Mouse (Mus musculus): ENCODE results near the gene Atp6v1g3. TPM values are rescaled to one million over a fixed set of nuclear protein-coding genes. Genes with fewer than 3 reads are reported as not detected.

Atp6v1g3 gene
- polyA plus RNA-seq (2014; fragmentation: Nextera tagmentation; extraction: Ambion mirVana) = 3.6 and 3.7 TPM in 2 replicates

DNA sequence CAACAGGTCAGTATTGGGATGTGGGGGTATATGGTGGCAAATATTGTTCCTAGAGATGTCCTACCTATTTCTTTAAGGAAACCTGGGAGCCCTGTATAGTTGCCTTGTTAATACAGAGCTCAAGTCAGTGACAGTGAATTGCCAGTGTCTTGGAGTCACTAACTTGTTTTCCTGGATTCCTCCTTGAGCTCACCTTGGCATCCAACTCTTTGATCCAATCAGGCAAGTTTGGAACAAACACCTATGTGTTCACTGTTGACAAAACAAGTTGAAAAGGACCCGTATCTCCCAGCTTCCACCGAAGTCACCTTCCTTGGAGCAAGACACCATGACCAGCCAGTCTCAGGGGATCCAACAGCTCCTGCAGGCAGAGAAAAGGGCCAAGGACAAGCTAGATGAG is at the start of gene Atp6v1g3:
Atp6v1g3 (plus strand) TSS at position 301 of the 400 bp plus-strand sequence.
- Histone ChIP-seq H3K9me3 (ENCODE audit: control insufficient read depth, low read length) (no peaks in the 10 kb centered on the region), H3K36me3 (ENCODE audit: control insufficient read depth, insufficient read depth, low read length) (no peaks in the 10 kb centered on the region), H3K4me1 (ENCODE audit: control insufficient read depth, insufficient read depth, low read length) (no peaks in the 10 kb centered on the region), H3K27ac (replicated peaks; ENCODE audit: low read depth, low read length) (no peak within 1 kb of the TSS), H3K4me2 (ENCODE audit: low read depth, severe bottlenecking) (no peak within 1 kb of the TSS), H3K27me3 (ENCODE audit: control insufficient read depth, insufficient read depth, low read length) (no peaks in the 10 kb centered on the region), H3K4me3 (ENCODE audit: low read depth, low read length) (no peak within 1 kb of the TSS), H3K9ac (ENCODE audit: low read length) (no peak within 1 kb of the TSS)
- WGBS = 97% methylated on average over 2 of the region's 2 CpGs
- no peak for ATAC-seq (ENCODE audit: insufficient number of reproducible peaks, low FRiP score, low TSS enrichment, low read depth)
- DNase-seq (ENCODE audit: low spot score) = no peak

DNA sequence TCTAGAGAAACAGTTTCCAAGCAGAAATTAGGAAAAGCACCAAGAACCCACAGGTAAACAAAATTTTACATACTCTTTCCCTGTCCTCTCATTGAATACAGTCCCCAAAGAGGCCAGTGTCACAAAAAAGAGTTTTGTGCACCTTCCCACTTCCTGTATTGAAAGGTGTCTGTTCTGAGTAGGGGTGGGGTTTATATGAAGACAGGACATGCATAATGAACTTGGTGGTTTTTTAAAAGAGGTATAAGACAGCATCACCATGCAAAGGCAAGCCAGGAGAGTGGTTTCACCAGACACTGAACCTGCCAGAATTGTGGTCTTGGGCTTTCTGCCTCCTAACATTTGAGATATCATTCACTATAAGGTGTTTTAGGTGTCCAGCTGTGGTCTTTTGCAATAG is 40.5 kb upstream of the Atp6v1g3 start:
- DNase-seq (ENCODE audit: low spot score) (no peak), ATAC-seq (ENCODE audit: insufficient number of reproducible peaks, low FRiP score, low TSS enrichment, low read depth) (no peak)
- Histone ChIP-seq H3K4me2 (ENCODE audit: low read depth, severe bottlenecking) (no peak overlapping the region), H3K4me3 (ENCODE audit: low read depth, low read length) (no peak overlapping the region), H3K36me3 (ENCODE audit: control insufficient read depth, insufficient read depth, low read length) (no peaks in the 10 kb centered on the region), H3K27me3 (ENCODE audit: control insufficient read depth, insufficient read depth, low read length) (no peaks in the 10 kb centered on the region), H3K27ac (replicated peaks; ENCODE audit: low read depth, low read length) (no peak overlapping the region), H3K9ac (ENCODE audit: low read length) (no peak overlapping the region), H3K9me3 (ENCODE audit: control insufficient read depth, low read length) (no peaks in the 10 kb centered on the region; the same call in 1 of the 2 replicates), H3K4me1 (ENCODE audit: control insufficient read depth, insufficient read depth, low read length) (no peaks in the 10 kb centered on the region)

- ATAC-seq (ENCODE audit: insufficient number of reproducible peaks, low FRiP score, low TSS enrichment, low read depth) = no peak
- Histone ChIP-seq H3K4me1 (ENCODE audit: control insufficient read depth, insufficient read depth, low read length) (no peaks in the 10 kb centered on the region), H3K36me3 (ENCODE audit: control insufficient read depth, insufficient read depth, low read length) (no peaks in the 10 kb centered on the region), H3K9me3 (ENCODE audit: control insufficient read depth, low read length) (no peaks in the 10 kb centered on the region; the same call in 1 of the 2 replicates), H3K4me3 (ENCODE audit: low read depth, low read length) (no peak overlapping the region), H3K27ac (replicated peaks; ENCODE audit: low read depth, low read length) (no peak overlapping the region), H3K27me3 (ENCODE audit: control insufficient read depth, insufficient read depth, low read length) (no peaks in the 10 kb centered on the region), H3K4me2 (ENCODE audit: low read depth, severe bottlenecking) (no peak overlapping the region), H3K9ac (ENCODE audit: low read length) (no peak overlapping the region)
- no peak for DNase-seq (ENCODE audit: low spot score)
- 90% methylated on average over 2 of the region's 2 CpGs for WGBS
Measured at GRCm38 (mm10) chr1:138237252-138237651, 36.3 kb upstream of the Atp6v1g3 start.

- Histone ChIP-seq H3K9ac (ENCODE audit: low read length) (no peak overlapping the region), H3K27me3 (ENCODE audit: control insufficient read depth, insufficient read depth, low read length) (no peaks in the 10 kb centered on the region), H3K9me3 (ENCODE audit: control insufficient read depth, low read length) (no peaks in the 10 kb centered on the region), H3K4me1 (ENCODE audit: control insufficient read depth, insufficient read depth, low read length) (no peaks in the 10 kb centered on the region; the same call in 1 of the 2 replicates), H3K4me2 (ENCODE audit: low read depth, severe bottlenecking) (no peak overlapping the region), H3K4me3 (ENCODE audit: low read depth, low read length) (no peak overlapping the region), H3K27ac (replicated peaks; ENCODE audit: low read depth, low read length) (no peak overlapping the region), H3K36me3 (ENCODE audit: control insufficient read depth, insufficient read depth, low read length) (no peaks in the 10 kb centered on the region)
- no peak for DNase-seq (ENCODE audit: low spot score)
- no peak for ATAC-seq (ENCODE audit: insufficient number of reproducible peaks, low FRiP score, low TSS enrichment, low read depth)
- 58% methylated on average over 5 of the region's 5 CpGs for WGBS
Measured at GRCm38 (mm10) chr1:138243947-138244346, 29.6 kb upstream of the Atp6v1g3 start.

GRCm38 (mm10) chr1:138244485-138244884 is 29.1 kb upstream of the Atp6v1g3 start:
- Histone ChIP-seq H3K4me1 (ENCODE audit: control insufficient read depth, insufficient read depth, low read length) (no peaks in the 10 kb centered on the region; the same call in 1 of the 2 replicates), H3K4me3 (ENCODE audit: low read depth, low read length) (no peak overlapping the region), H3K36me3 (ENCODE audit: control insufficient read depth, insufficient read depth, low read length) (no peaks in the 10 kb centered on the region), H3K27ac (replicated peaks; ENCODE audit: low read depth, low read length) (no peak overlapping the region), H3K9ac (ENCODE audit: low read length) (no peak overlapping the region), H3K4me2 (ENCODE audit: low read depth, severe bottlenecking) (no peak overlapping the region), H3K27me3 (ENCODE audit: control insufficient read depth, insufficient read depth, low read length) (no peaks in the 10 kb centered on the region), H3K9me3 (ENCODE audit: control insufficient read depth, low read length) (no peaks in the 10 kb centered on the region)
- ATAC-seq (ENCODE audit: insufficient number of reproducible peaks, low FRiP score, low TSS enrichment, low read depth) (no peak), DNase-seq (ENCODE audit: low spot score) (no peak)
- 26% methylated on average over 6 of the region's 7 CpGs for WGBS

DNA sequence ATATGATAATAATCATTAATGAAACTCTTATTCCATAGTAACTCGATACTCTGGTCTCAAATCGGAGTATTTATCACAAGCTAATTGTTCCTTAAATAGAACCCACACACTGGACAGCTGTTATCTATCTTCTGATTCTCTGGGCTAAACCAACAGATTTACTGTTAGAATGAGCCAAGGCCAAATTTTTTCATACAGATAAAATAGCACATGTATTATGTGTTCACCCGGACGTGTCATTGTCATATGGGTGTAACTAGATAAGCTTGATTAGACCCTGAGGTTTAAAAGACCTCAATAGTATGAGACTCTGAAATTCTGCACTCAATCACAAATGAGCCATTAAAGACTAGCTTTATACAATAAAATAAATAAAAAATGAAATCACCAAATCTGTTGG is 28.4 kb upstream of the Atp6v1g3 start:
- Histone ChIP-seq H3K4me1 (ENCODE audit: control insufficient read depth, insufficient read depth, low read length) (no peaks in the 10 kb centered on the region; the same call in 1 of the 2 replicates), H3K27ac (replicated peaks; ENCODE audit: low read depth, low read length) (no peak overlapping the region), H3K36me3 (ENCODE audit: control insufficient read depth, insufficient read depth, low read length) (no peaks in the 10 kb centered on the region), H3K27me3 (ENCODE audit: control insufficient read depth, insufficient read depth, low read length) (no peaks in the 10 kb centered on the region), H3K9me3 (ENCODE audit: control insufficient read depth, low read length) (no peaks in the 10 kb centered on the region), H3K4me2 (ENCODE audit: low read depth, severe bottlenecking) (no peak overlapping the region), H3K9ac (ENCODE audit: low read length) (no peak overlapping the region), H3K4me3 (ENCODE audit: low read depth, low read length) (no peak overlapping the region)
- WGBS = 68% methylated on average over 4 of the region's 4 CpGs
- no peak for DNase-seq (ENCODE audit: low spot score)
- no peak for ATAC-seq (ENCODE audit: insufficient number of reproducible peaks, low FRiP score, low TSS enrichment, low read depth)

DNA sequence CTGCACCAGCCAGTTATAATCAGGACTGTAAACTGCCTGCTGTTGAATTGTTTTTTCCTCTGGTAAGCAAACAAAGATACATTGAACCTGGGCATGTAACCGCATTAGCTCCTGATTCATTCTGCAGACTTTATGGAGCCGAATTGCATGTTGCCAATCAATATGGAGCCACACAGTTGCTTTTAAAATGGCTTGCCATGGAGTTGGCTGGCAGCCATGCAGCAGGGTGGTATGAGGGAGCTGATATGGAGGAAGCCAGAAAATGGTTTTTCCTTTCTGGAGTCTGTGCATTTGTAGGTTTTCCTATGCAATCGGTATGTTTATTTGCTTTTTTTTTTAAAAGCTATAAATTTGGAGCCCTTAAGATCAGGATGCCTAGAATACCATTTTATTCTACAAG is 28.0 kb upstream of the Atp6v1g3 start:
- no peak for ATAC-seq (ENCODE audit: insufficient number of reproducible peaks, low FRiP score, low TSS enrichment, low read depth)
- Histone ChIP-seq H3K4me1 (ENCODE audit: control insufficient read depth, insufficient read depth, low read length) (no peaks in the 10 kb centered on the region; the same call in 1 of the 2 replicates), H3K9me3 (ENCODE audit: control insufficient read depth, low read length) (no peaks in the 10 kb centered on the region), H3K4me2 (ENCODE audit: low read depth, severe bottlenecking) (no peak overlapping the region), H3K9ac (ENCODE audit: low read length) (no peak overlapping the region), H3K27me3 (ENCODE audit: control insufficient read depth, insufficient read depth, low read length) (no peaks in the 10 kb centered on the region), H3K36me3 (ENCODE audit: control insufficient read depth, insufficient read depth, low read length) (no peaks in the 10 kb centered on the region), H3K4me3 (ENCODE audit: low read depth, low read length) (no peak overlapping the region), H3K27ac (replicated peaks; ENCODE audit: low read depth, low read length) (no peak overlapping the region)
- no peak for DNase-seq (ENCODE audit: low spot score)
- 70% methylated on average over 3 of the region's 3 CpGs for WGBS

GRCm38 (mm10) chr1:138246438-138247164 is 26.9 kb upstream of the Atp6v1g3 start:
- Histone ChIP-seq H3K4me1 (ENCODE audit: control insufficient read depth, insufficient read depth, low read length) (no peaks in the 10 kb centered on the region; the same call in 1 of the 2 replicates), H3K9ac (ENCODE audit: low read length) (no peak overlapping the region), H3K4me3 (ENCODE audit: low read depth, low read length) (no peak overlapping the region), H3K36me3 (ENCODE audit: control insufficient read depth, insufficient read depth, low read length) (no peaks in the 10 kb centered on the region), H3K9me3 (ENCODE audit: control insufficient read depth, low read length) (no peaks in the 10 kb centered on the region), H3K27ac (replicated peaks; ENCODE audit: low read depth, low read length) (no peak overlapping the region), H3K4me2 (ENCODE audit: low read depth, severe bottlenecking) (no peak overlapping the region), H3K27me3 (ENCODE audit: control insufficient read depth, insufficient read depth, low read length) (no peaks in the 10 kb centered on the region)
- DNase-seq (ENCODE audit: low spot score) (no peak), ATAC-seq (ENCODE audit: insufficient number of reproducible peaks, low FRiP score, low TSS enrichment, low read depth) (0 out of 2 replicates have a peak, but pooled peaks have one; percentile 41)
- 78% methylated on average over 7 of the region's 7 CpGs for WGBS
